Mouse (Mus musculus): ENCODE data around the gene Synpo2.

DNA sequence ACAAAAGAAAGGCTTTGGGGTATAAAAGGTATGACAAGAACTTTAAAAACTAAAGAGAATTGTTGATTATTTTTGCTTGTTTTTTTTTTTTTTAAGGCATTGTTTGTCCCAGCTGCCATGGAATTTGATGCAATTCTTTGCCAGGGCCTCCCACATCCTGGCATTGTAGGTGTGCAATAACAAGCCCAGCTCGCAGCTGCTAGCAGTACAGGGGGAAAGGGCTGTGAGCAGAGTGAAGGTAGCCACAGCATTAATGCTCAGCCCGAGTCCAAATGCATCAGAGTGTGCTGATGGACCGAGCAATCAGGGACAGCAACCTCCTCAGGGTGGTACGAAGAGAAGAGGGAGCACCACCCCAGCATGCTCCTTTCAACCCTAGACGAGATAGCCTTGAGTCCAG lies 96.3 kb downstream of the Synpo2 start:
- TF ChIP-seq CTCF (conservative IDR thresholded peaks at IDR 0.05; ENCODE audit: insufficient read depth, insufficient read length, low read depth, low read length): no peak
- no peak for TF ChIP-seq POLR2A (IDR thresholded peaks at IDR 0.05; ENCODE audit: low read depth, low read length)

All from kidney, adult 2 months (tissue).